Mouse (Mus musculus): ENCODE data around the gene Ccnl2.

Gene Ccnl2

GRCm38 (mm10) chr4:155790021-155790489 is 22.2 kb upstream of the Ccnl2 start, which contains the start of gene Ankrd65:
Ankrd65 (plus strand) TSS chr4:155790439.
- no peak for DNase-seq (ENCODE audit: low read depth, low spot score)

GRCm38 (mm10) chr4:155790650-155791161 is 21.6 kb upstream of the Ccnl2 start:
- DNase-seq (ENCODE audit: low read depth, low spot score) = no peak

GRCm38 (mm10) chr4:155791240-155791933 is 20.9 kb upstream of the Ccnl2 start:
- no peak for DNase-seq (ENCODE audit: low read depth, low spot score)

- DNase-seq (ENCODE audit: low read depth, low spot score) = no peak
Observed at GRCm38 (mm10) chr4:155793730-155794129, 18.6 kb upstream of the Ccnl2 start.

GRCm38 (mm10) chr4:155802075-155802474 is 10.2 kb upstream of the Ccnl2 start:
- no peak for DNase-seq (ENCODE audit: low read depth, low spot score)

- DNase-seq (ENCODE audit: low read depth, low spot score) = no peak
Observed at GRCm38 (mm10) chr4:155802741-155803339, 9.4 kb upstream of the Ccnl2 start, which contains the start of gene Mrpl20. Mrpl20 (plus strand) TSS chr4:155802878.

GRCm38 (mm10) chr4:155803340-155804041 is 8.8 kb upstream of the Ccnl2 start:
- peak; percentile 80 for DNase-seq (ENCODE audit: low read depth, low spot score)

GRCm38 (mm10) chr4:155807841-155808240 is 4.4 kb upstream of the Ccnl2 start:
- no peak for DNase-seq (ENCODE audit: low read depth, low spot score)

GRCm38 (mm10) chr4:155812665-155813181 is 434 bp downstream of the Ccnl2 start:
- DNase-seq (ENCODE audit: low read depth, low spot score) = no peak

- no peak for DNase-seq (ENCODE audit: low read depth, low spot score)
Observed at GRCm38 (mm10) chr4:155817533-155817932, 5.2 kb downstream of the Ccnl2 start.

- no peak for DNase-seq (ENCODE audit: low read depth, low spot score)
Observed at GRCm38 (mm10) chr4:155821025-155821424, 8.7 kb downstream of the Ccnl2 start.

GRCm38 (mm10) chr4:155823443-155823842 is 11.2 kb downstream of the Ccnl2 start:
- no peak for DNase-seq (ENCODE audit: low read depth, low spot score)

GRCm38 (mm10) chr4:155829866-155830265 is 17.6 kb downstream of the Ccnl2 start:
- no peak for DNase-seq (ENCODE audit: low read depth, low spot score)

GRCm38 (mm10) chr4:155830596-155830995 is 18.3 kb downstream of the Ccnl2 start:
- no peak for DNase-seq (ENCODE audit: low read depth, low spot score)

- peak; percentile 93 for DNase-seq (ENCODE audit: low read depth, low spot score)
Observed at GRCm38 (mm10) chr4:155831205-155831766, 19.0 kb downstream of the Ccnl2 start, which contains the start of gene Aurkaip1. Aurkaip1 (plus strand) TSS chr4:155831272.

- no peak for DNase-seq (ENCODE audit: low read depth, low spot score)
Observed at GRCm38 (mm10) chr4:155831831-155832230, 19.5 kb downstream of the Ccnl2 start.

- no peak for DNase-seq (ENCODE audit: low read depth, low spot score)
Observed at GRCm38 (mm10) chr4:155832321-155832720, 20.0 kb downstream of the Ccnl2 start.

GRCm38 (mm10) chr4:155833234-155833633 is 20.9 kb downstream of the Ccnl2 start:
- no peak for DNase-seq (ENCODE audit: low read depth, low spot score)

- DNase-seq (ENCODE audit: low read depth, low spot score) = no peak
Observed at GRCm38 (mm10) chr4:155833836-155834235, 21.5 kb downstream of the Ccnl2 start.

- no peak for DNase-seq (ENCODE audit: low read depth, low spot score)
Observed at GRCm38 (mm10) chr4:155837404-155838010, 25.2 kb downstream of the Ccnl2 start.
